Mouse (Mus musculus): ENCODE data around the gene Foxp2.

The Foxp2 gene

DNA sequence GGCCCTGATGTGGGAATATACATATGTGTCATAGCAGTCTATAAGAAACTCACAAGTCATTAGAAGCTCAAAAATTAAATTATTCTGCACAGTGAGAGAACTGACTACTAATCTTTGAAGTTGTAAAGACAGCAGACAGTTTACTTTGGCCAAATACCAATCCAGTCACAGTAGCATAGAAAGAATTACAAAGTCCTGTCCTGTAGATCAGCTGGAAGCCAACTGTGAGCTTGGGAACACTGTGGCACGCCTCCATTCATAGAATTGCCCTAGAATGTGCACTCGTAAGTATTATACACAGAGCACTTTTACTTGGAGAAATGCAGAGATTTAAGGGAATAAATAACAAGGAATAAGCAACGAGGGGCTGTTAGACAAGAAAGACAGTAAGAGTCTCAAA, 472.5 kb downstream of the Foxp2 start:
- DNase-seq (ENCODE audit: low spot score): no peak

DNA sequence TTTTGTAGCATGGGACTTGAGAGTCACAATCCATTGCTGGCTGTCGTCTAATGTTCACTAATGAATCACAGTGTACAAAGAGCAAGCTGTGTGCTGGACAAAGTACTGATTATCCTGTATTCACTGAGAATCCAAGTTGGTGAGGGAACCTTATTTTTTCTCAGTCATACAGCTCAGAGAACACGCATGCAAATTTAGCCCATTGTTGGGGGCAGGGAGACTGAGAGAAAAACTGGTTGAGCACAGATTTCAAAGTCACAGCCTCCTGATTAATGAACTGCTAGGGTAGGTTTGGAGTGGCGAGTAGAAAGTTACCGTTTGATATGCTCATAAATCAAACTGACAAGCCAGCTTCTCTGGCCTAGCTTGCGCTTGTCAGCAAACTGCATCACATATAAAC, 477.1 kb downstream of the Foxp2 start:
- DNase-seq (ENCODE audit: low spot score): no peak

DNA sequence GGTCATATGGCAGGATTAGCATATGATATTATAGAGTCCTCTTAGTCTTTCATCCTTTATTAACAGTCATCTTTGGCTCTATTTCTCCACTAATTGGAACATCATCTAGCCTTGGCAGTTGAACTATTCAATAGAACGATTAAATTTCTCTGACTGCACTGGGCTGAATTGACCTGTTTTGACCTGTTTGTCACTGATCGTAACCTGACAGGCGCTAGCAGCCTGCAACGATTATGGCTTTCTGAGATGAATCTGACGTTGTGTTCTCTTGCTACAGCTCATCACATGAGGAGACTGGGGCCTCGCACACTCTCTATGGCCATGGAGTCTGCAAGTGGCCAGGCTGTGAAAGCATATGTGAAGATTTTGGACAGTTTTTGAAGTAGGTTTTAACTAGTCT, 495.3 kb downstream of the Foxp2 start:
- DNase-seq (ENCODE audit: low spot score): no peak

DNA sequence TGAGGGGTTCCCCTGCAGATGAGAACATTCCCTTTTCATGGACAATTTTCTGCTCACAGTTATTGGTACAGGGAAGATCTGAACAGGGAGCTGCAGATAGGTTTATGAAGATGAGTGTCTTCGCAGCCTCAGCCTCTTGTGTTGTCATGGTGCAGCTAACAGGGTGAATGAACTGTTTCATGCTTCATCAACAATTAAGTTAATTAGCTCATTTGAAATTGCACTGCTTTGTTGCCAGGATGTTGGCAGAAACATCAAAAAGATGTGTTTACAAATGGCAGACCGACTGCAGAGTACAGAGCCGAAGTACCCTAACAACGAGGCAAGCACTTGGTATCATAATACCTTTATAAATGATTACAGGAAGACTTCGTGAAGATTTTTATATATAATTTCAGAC, 496.3 kb downstream of the Foxp2 start:
- DNase-seq (ENCODE audit: low spot score): no peak

DNA sequence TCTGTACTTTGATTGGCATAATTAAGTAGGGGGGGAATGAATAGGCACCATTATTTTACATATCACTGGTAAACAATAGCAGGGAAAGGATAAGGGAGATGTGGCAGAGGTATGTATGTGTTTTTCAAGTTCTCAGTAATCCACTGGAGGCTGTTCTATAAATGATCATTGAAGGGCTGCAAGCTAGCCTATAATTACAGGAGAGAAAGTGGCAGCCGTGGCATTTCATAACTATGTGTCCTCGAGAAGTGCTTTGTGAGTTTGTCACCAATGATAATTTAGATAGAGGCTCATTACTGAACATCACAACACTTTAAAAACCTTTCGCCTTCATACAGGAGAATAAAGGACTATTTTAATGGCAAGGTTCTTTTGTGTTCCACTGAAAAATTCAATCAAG, 500.0 kb downstream of the Foxp2 start:
- DNase-seq (ENCODE audit: low spot score): no peak

DNA sequence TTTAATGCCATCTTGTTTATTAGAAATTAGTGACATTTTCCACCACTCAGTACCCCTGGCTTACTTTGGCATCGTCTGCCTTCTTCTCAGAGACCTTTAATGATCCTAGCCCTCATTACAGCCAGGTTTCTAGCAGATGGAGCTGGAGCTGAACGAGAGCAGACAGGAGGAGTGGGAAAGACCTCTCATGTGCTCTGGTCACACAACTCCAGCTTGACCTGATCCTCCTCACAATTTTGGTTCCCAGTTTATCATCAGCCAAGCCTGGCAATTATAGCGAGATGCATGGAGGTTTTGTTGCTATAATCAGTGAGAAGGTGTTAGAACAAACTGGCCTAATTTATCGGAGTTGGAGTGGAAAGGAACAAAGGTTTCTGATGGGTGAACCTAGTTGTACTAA, 500.9 kb downstream of the Foxp2 start:
- DNase-seq (ENCODE audit: low spot score): no peak

DNA sequence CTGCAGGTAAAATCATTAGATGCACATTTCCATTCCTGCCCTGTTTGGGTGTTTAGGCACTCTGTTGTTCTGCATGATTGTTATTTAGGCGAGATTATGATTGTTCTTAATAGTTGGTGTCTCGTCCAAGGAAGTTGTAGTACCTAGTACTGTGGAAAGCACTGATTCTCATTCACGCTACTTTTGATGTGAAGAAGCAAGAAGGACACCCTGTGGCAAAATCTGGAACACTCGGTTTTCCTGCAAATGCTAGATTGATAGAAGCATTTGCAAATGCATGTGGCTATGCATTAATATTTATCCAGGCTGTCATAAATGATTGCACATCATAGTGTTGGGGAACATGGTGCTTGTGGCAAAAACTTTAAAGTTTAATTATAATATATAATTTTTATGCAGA, 514.0 kb downstream of the Foxp2 start:
- no peak for DNase-seq (ENCODE audit: low spot score)

DNA sequence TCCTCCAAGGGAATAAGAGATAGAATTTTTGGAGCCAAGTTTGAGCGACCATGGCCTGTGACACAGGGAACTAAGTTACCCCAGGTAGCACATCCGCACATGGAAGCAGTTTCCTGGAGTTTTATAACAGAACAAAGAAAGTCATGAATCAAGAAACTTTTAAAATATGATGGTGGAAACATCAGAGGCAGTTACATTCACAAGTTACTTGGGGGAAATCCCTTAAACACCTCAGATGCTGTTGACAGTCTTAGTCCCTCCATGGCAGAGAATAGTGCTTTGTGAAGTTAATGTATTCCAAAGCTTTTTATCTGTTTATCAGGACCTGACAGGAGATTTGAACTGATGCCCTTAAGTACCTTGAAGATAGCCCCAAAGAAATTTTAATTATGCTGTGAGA, 558.6 kb downstream of the Foxp2 start:
- DNase-seq (ENCODE audit: low spot score): no peak

DNA sequence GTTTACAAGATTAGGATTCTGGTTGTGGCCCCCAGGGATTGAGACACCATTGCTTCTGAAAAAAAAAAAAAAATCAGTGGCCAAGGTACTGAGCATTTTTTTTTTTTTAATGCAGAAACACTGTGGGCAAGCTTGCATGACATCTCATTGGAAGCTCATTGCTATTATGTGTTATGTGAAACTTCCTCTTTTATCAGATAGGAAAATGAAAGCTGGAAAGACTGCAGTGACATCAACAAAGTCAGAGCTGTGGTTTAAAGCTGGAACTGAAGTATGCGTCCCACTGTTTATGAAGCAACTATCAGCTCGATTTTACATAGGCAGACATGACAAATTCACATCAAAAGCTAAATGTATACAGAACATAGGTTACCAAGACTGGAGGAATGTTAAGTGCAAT, 562.2 kb downstream of the Foxp2 start:
- DNase-seq (ENCODE audit: low spot score): no peak

DNA sequence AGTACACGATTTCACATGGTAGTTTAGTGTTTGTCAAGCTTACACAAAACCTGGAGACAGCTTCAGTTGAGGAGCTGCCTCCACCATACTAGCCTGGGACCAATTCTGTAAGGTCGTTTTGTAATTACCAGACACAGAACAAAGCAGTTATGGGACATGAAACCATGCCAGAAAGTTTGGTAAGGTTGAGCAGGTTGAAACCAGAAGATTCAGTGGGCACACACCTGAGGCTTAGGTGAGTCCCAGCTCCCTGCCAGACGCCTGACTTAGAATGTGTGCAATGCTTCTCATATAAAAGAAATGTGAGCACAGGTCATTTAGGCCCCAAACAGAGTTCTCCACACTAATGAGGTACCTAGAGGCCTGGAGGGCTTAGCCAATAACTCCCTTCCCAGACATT, 564.3 kb downstream of the Foxp2 start:
- DNase-seq (ENCODE audit: low spot score): no peak

DNA sequence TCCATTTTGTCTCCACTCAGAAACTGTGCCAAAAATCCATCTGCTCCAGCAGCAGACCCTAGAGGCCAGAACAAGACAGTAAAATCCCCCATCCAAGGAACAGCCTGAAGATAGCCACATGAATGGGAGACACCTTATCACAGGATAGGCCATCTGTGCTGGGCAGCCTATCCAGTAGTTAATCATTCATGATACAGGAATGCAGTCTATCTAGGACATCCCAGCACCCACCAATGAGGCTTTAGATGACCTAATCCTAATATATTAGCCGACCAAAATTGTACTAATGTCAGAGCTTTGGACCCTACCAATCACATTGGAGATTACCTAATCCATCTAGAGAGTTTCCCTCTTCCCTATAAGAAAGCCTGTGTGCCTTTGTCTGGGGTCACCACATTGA, 565.5 kb downstream of the Foxp2 start:
- no peak for DNase-seq (ENCODE audit: low spot score)

DNA sequence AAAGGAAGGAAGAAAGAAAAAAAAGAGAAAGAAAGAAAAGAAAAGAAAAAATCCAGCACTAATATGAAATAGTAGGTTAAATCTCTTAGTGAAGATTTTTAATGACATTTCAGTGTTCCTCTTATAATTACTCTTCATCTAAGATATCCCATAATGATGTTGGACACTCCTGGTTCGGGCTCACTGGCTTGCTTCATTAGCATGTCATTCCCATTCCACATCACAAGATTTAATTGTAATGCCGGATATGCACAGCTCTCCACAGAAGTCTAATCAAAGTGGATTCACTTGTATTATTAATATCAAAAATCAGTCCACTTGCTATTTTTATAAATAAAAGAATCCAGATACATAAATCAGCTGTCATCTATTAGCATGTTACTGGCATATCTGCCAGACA, 585.8 kb downstream of the Foxp2 start:
- no peak for DNase-seq (ENCODE audit: low spot score)

Data from MN1 (cell line).